Mouse (Mus musculus) ES-E14 (cell line): Measurements from ENCODE around the gene Fcgr1. TPM values are rescaled to one million over a fixed set of nuclear protein-coding genes. Genes with fewer than 3 reads are reported as not detected.

ENCODE experiments used
- DNase-seq: peaks from one replicate; pipeline ENCODE4 v3.0.0-alpha.2; 2013; ENCODE audit warnings: low read depth, low spot score
- H3K27ac ChIP-seq: 2 replicates; pipeline ENCODE4 v1.5.1; 2012; ENCODE audit warnings: low read depth, mild to moderate bottlenecking, low read length, moderate library complexity, mixed read lengths; ENCODE audit not compliant: poor library complexity, insufficient read depth, severe bottlenecking
- H3K36me3 ChIP-seq: 2 replicates; pipeline ENCODE4 v1.6.1; 2012; ENCODE audit warnings: mild to moderate bottlenecking, low read length, moderate library complexity, mixed read lengths; ENCODE audit not compliant: control insufficient read depth, poor library complexity, insufficient read depth, severe bottlenecking
- H3K4me1 ChIP-seq, 2 experiments: fragments of 150-350 bp in 1 of 2; sonication (generic) in 1 of 2; 2 replicates each; pipeline ENCODE4 v1.6.1; 2012; ENCODE audit warnings: low read length in 2 of 2, mild to moderate bottlenecking in 1 of 2, mixed read lengths in 1 of 2; ENCODE audit not compliant: control insufficient read depth in 2 of 2, insufficient read depth in 2 of 2, poor library complexity in 1 of 2
- H3K4me3 ChIP-seq, 2 experiments: fragments of 150-350 bp in 1 of 2; sonication (generic) in 1 of 2; 2 replicates each; pipeline ENCODE4 v1.5.1; 2012; ENCODE audit warnings: low read length in 2 of 2, low read depth in 1 of 2, mild to moderate bottlenecking in 1 of 2, mixed read lengths in 1 of 2; ENCODE audit not compliant: insufficient read depth in 1 of 2, poor library complexity in 1 of 2, severe bottlenecking in 1 of 2
- H3K9ac ChIP-seq: 2 replicates; pipeline ENCODE4 v1.6.1; 2012; ENCODE audit warnings: low read depth, mild to moderate bottlenecking, low read length, mixed read lengths; ENCODE audit not compliant: poor library complexity, insufficient read depth, severe bottlenecking
- H3K9me3 ChIP-seq: fragments of 150-350 bp; sonication (generic); 2 replicates; pipeline ENCODE4 v1.6.1; 2012; ENCODE audit warnings: low read depth, mild to moderate bottlenecking, low read length; ENCODE audit not compliant: control insufficient read depth, insufficient read depth
- CHD2 ChIP-seq: IDR thresholded peaks from 2 replicates; pipeline ENCODE4 v1.6.1; 2014; ENCODE audit warnings: mild to moderate bottlenecking, low read depth, low read length, inconsistent platforms
- HCFC1 ChIP-seq: IDR thresholded peaks from 2 replicates; pipeline ENCODE4 v1.6.1; 2012; ENCODE audit warnings: low read length, inconsistent platforms, borderline replicate concordance; ENCODE audit not compliant: insufficient read depth
- MAFK ChIP-seq: IDR thresholded peaks from 2 replicates; pipeline ENCODE4 v1.6.1; 2014; ENCODE audit warnings: mild to moderate bottlenecking, low read depth, low read length, inconsistent platforms; ENCODE audit not compliant: insufficient read depth
- ZC3H11A ChIP-seq: IDR thresholded peaks from 2 replicates; pipeline ENCODE4 v1.6.1; 2012; ENCODE audit warnings: low read depth, mild to moderate bottlenecking, inconsistent platforms, low read length, borderline replicate concordance
- ZNF384 ChIP-seq: IDR thresholded peaks from 2 replicates; pipeline ENCODE4 v1.6.1; 2012; ENCODE audit warnings: low read depth, low read length, inconsistent platforms
- in situ Hi-C, 2 experiments: fragments of 600-800 bp; cut with MboI; formaldehyde crosslinking; loops; one replicate each; pipeline ENCODE4 v1.15.1; 2025; ENCODE audit warnings: low sequenced_read_pairs in 2 of 2, inconsistent platforms in 1 of 2; ENCODE audit not compliant: unreplicated experiment in 2 of 2
- total RNA-seq: library from RNA; depleted of rRNA; stranded (reverse); fragments of 300-350 nt; gene quantifications from 2 replicates; pipeline ENCODE4 v1.2.3, GENCODE M21; 2012

The Fcgr1 gene
- total RNA-seq, 1 experiment, result not detected

DNA sequence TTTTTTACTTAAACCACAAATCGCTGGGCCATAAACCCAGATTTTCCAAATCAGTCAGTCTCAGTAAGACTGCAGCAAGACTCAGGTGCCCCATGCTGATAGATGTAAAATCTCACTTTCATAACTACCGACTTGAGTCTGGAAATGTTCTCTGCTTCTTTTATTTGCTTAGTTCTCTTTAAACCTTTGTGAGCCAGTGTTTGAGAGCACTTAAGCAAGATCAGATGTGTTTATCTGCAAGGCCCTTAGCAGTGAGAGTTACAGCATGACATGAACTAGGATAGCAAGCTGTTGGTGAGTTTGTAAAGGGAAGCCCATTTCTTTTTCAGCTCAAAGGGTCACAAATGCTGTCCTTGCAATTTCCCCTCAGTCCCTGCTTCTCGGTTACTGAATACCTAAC lies 36.6 kb downstream of the Fcgr1 start:
- H3K9ac ChIP-seq, result no peak overlapping the region
- TF ChIP-seq MAFK, result no peak
- no peak for TF ChIP-seq ZNF384
- TF ChIP-seq ZC3H11A, result no peak
- no peak for DNase-seq
- no peaks in the 10 kb centered on the region for H3K36me3 ChIP-seq
- no peak overlapping the region for H3K27ac ChIP-seq
- H3K4me3 ChIP-seq, result no peak overlapping the region
- H3K4me1 ChIP-seq, result peaks cover 3 to 4% of the 10 kb centered on the region in 2 experiments; a peak in 1 of 4 replicates
- in situ Hi-C loops, result no loop called here
- H3K9me3 ChIP-seq, result no peaks in the 10 kb centered on the region

GRCm38 (mm10) chr3:96255926-96256593 lies 37.7 kb downstream of the Fcgr1 start:
- no peak overlapping the region for H3K9ac ChIP-seq
- in situ Hi-C loops, result no loop called here
- TF ChIP-seq CHD2 (no peak), HCFC1 (no peak), ZC3H11A (no peak), MAFK (no peak), ZNF384 (no peak)

GRCm38 (mm10) chr3:96254683-96255355 lies 39.0 kb downstream of the Fcgr1 start:
- Histone ChIP-seq H3K4me3 (peak overlapping the region; percentile 49 to 54), H3K27ac (no peak overlapping the region), H3K4me1 (peaks cover 2 to 3% of the 10 kb centered on the region in 2 experiments; a peak in 1 of 4 replicates), H3K9ac (peak overlapping the region; percentile 66), H3K36me3 (no peaks in the 10 kb centered on the region), H3K9me3 (no peaks in the 10 kb centered on the region)
- TF ChIP-seq HCFC1 (peak; percentile 68; the same call in 1 of the 2 replicates), MAFK (no peak)
- DNase-seq, result no peak
- in situ Hi-C loops, result no loop called here

More at GRCm38 (mm10) chr3:96255926-96256593, 37.7 kb downstream of the Fcgr1 start:
- no peak for DNase-seq
- H3K36me3 ChIP-seq, result no peaks in the 10 kb centered on the region
- peaks cover 2 to 3% of the 10 kb centered on the region in 2 experiments; a peak in 1 of 4 replicates for H3K4me1 ChIP-seq
- H3K4me3 ChIP-seq, result no peak overlapping the region
- no peaks in the 10 kb centered on the region for H3K9me3 ChIP-seq
- H3K27ac ChIP-seq, result no peak overlapping the region

DNA sequence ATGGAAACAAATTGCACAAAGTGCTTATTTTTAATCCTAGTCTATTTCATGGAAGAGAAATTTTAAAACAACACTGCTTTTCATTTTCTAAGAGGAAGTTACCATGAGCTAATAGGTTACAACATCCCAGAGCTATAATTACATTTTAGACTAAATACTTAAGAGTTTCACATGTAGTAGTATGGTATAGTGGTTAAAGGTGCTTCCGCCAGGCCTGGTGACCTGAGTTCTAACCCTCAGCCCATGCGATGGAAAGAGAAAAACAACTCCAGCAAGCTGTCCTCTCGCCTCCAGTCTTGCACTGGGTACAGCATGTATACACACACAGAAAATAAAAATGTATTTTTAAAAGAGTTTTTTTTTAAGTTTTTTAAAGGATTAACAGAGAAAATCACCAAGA lies 42.0 kb downstream of the Fcgr1 start:
- Histone ChIP-seq H3K9ac (no peak overlapping the region), H3K4me1 (peaks cover 2 to 3% of the 10 kb centered on the region in 2 experiments; a peak in 1 of 4 replicates), H3K36me3 (no peaks in the 10 kb centered on the region), H3K9me3 (no peaks in the 10 kb centered on the region), H3K4me3 (no peak overlapping the region), H3K27ac (no peak overlapping the region)
- no peak for TF ChIP-seq MAFK
- TF ChIP-seq HCFC1, result no peak
- no peak for TF ChIP-seq ZNF384
- TF ChIP-seq ZC3H11A, result no peak
- TF ChIP-seq CHD2, result no peak
- no peak for DNase-seq
- in situ Hi-C loops, result no loop called here
